Mouse (Mus musculus): Measurements from ENCODE around the gene Zfp579.
A peak's percentile ranks its signal among the peaks of the same experiment; 100 is the strongest.
"Not testable (repeated sequence)": the region's sequence is repeated elsewhere in the genome, so short reads cannot be mapped to it uniquely, and the experiment has no call there.

The Zfp579 gene

GRCm38 (mm10) chr7:4996003-4996895 is at the start of gene Zfp579:
TSS of gene Zfp579 (minus strand) at chr7:4996158.
- DNase-seq (ENCODE audit: low read depth, low spot score) = peak; percentile 95

GRCm38 (mm10) chr7:5044981-5045380 is 49.0 kb upstream of the Zfp579 start:
- DNase-seq (ENCODE audit: low read depth, low spot score) = no peak

- DNase-seq (ENCODE audit: low read depth, low spot score) = no peak
These were observed 43.0 kb upstream of the Zfp579 start for GRCm38 (mm10) chr7:5038940-5039339.

GRCm38 (mm10) chr7:5038109-5038732 is 42.3 kb upstream of the Zfp579 start, which contains the start of gene Zfp784:
TSS of gene Zfp784 (minus strand) at chr7:5038446.
- peak; percentile 92 for DNase-seq (ENCODE audit: low read depth, low spot score)

- DNase-seq (ENCODE audit: low read depth, low spot score) = no peak
These were observed 41.5 kb upstream of the Zfp579 start for GRCm38 (mm10) chr7:5037467-5037866.

- no peak for DNase-seq (ENCODE audit: low read depth, low spot score)
These were observed 41.1 kb upstream of the Zfp579 start for GRCm38 (mm10) chr7:5037026-5037425.

- DNase-seq (ENCODE audit: low read depth, low spot score) = no peak
These were observed 40.2 kb upstream of the Zfp579 start for GRCm38 (mm10) chr7:5036136-5036535.

GRCm38 (mm10) chr7:5035628-5036027 is 39.7 kb upstream of the Zfp579 start:
- no peak for DNase-seq (ENCODE audit: low read depth, low spot score)

- no peak for DNase-seq (ENCODE audit: low read depth, low spot score)
These were observed 37.9 kb upstream of the Zfp579 start, which contains the start of gene 4632433K11Rik for GRCm38 (mm10) chr7:5033818-5034217. TSS of gene 4632433K11Rik (plus strand) at chr7:5034118.

- DNase-seq (ENCODE audit: low read depth, low spot score) = no peak
These were observed 35.5 kb upstream of the Zfp579 start for GRCm38 (mm10) chr7:5031496-5031895.

- no peak for DNase-seq (ENCODE audit: low read depth, low spot score)
These were observed 34.8 kb upstream of the Zfp579 start for GRCm38 (mm10) chr7:5030554-5031275.

- DNase-seq (ENCODE audit: low read depth, low spot score) = no peak
These were observed 34.0 kb upstream of the Zfp579 start for GRCm38 (mm10) chr7:5029946-5030345.

GRCm38 (mm10) chr7:5029543-5029942 is 33.6 kb upstream of the Zfp579 start:
- no peak for DNase-seq (ENCODE audit: low read depth, low spot score)

- no peak for DNase-seq (ENCODE audit: low read depth, low spot score)
These were observed 25.2 kb upstream of the Zfp579 start for GRCm38 (mm10) chr7:5021197-5021596.

GRCm38 (mm10) chr7:5020685-5021084 is 24.7 kb upstream of the Zfp579 start:
- peak; percentile 15 for DNase-seq (ENCODE audit: low read depth, low spot score)

GRCm38 (mm10) chr7:5020000-5020681 is 24.2 kb upstream of the Zfp579 start, which contains the start of the genes Zfp865 and Ccdc106:
TSS of gene Zfp865 (plus strand) at chr7:5020376.
TSS of gene Ccdc106 (plus strand) at chr7:5020553.
- DNase-seq (ENCODE audit: low read depth, low spot score) = peak; percentile 99

- not testable (repeated sequence) for DNase-seq (ENCODE audit: low read depth, low spot score)
These were observed 23.6 kb upstream of the Zfp579 start for GRCm38 (mm10) chr7:5019576-5019975.

- DNase-seq (ENCODE audit: low read depth, low spot score) = no peak
These were observed 22.0 kb upstream of the Zfp579 start for GRCm38 (mm10) chr7:5017931-5018330.

GRCm38 (mm10) chr7:5017352-5017751 is 21.4 kb upstream of the Zfp579 start:
- no peak for DNase-seq (ENCODE audit: low read depth, low spot score)

- DNase-seq (ENCODE audit: low read depth, low spot score) = no peak
These were observed 21.0 kb upstream of the Zfp579 start for GRCm38 (mm10) chr7:5016920-5017319.

GRCm38 (mm10) chr7:5016057-5016456 is 20.1 kb upstream of the Zfp579 start:
- DNase-seq (ENCODE audit: low read depth, low spot score) = no peak

Measured in mesoderm, embryonic 11.5 days (tissue).